Mouse (Mus musculus): ENCODE measurements around the gene Gfra1. TPM values are rescaled to one million over a fixed set of nuclear protein-coding genes. Genes with fewer than 3 reads are reported as not detected.
A peak's percentile ranks its signal among the peaks of the same experiment; 100 is the strongest.

Gfra1 gene
- polyA plus RNA-seq, 1 experiment from 2014 or later: 56.4 TPM

- Histone ChIP-seq H3K4me1 (replicated peaks; ENCODE audit: insufficient read depth, low read length) (no peaks in the 10 kb centered on the region), H3K9ac (ENCODE audit: low read depth, low read length) (no peak overlapping the region), H3K27ac (no peak overlapping the region), H3K27me3 (ENCODE audit: insufficient read depth, low read length) (no peaks in the 10 kb centered on the region), H3K36me3 (ENCODE audit: insufficient read depth, low read length) (no peaks in the 10 kb centered on the region), H3K4me3 (replicated peaks; ENCODE audit: low read depth, low read length) (no peak overlapping the region), H3K4me2 (ENCODE audit: low read length) (no peak overlapping the region), H3K9me3 (replicated peaks; ENCODE audit: low read length) (no peaks in the 10 kb centered on the region)
- no peak for TF ChIP-seq CTCF (IDR thresholded peaks at IDR 0.05; ENCODE audit: low read depth)
- 94% methylated on average over 4 of the region's 4 CpGs for WGBS
- ATAC-seq (replicated peaks; ENCODE audit: low FRiP score, low read depth) (no peak), DNase-seq (ENCODE audit: low spot score) (no peak)
Measured at GRCm38 (mm10) chr19:58268476-58268875, 187.2 kb downstream of the Gfra1 start.

GRCm38 (mm10) chr19:58266600-58266999 is 189.1 kb downstream of the Gfra1 start:
- Histone ChIP-seq H3K9ac (ENCODE audit: low read depth, low read length) (no peak overlapping the region), H3K27ac (no peak overlapping the region), H3K4me1 (replicated peaks; ENCODE audit: insufficient read depth, low read length) (no peaks in the 10 kb centered on the region), H3K9me3 (replicated peaks; ENCODE audit: low read length) (no peaks in the 10 kb centered on the region), H3K4me2 (ENCODE audit: low read length) (no peak overlapping the region), H3K27me3 (ENCODE audit: insufficient read depth, low read length) (no peaks in the 10 kb centered on the region), H3K4me3 (replicated peaks; ENCODE audit: low read depth, low read length) (no peak overlapping the region), H3K36me3 (ENCODE audit: insufficient read depth, low read length) (no peaks in the 10 kb centered on the region)
- WGBS: 34% methylated on average over 7 of the region's 7 CpGs
- DNase-seq (ENCODE audit: low spot score): no peak
- TF ChIP-seq CTCF (IDR thresholded peaks at IDR 0.05; ENCODE audit: low read depth): no peak
- ATAC-seq (replicated peaks; ENCODE audit: low FRiP score, low read depth): no peak

GRCm38 (mm10) chr19:58260934-58261333 is 194.8 kb downstream of the Gfra1 start:
- H3K9ac ChIP-seq (ENCODE audit: low read depth, low read length): no peak overlapping the region
- H3K4me2 ChIP-seq (ENCODE audit: low read length): no peak overlapping the region
- WGBS: 81% methylated on average over 8 of the region's 8 CpGs
- no peak overlapping the region for H3K27ac ChIP-seq
- no peaks in the 10 kb centered on the region for H3K36me3 ChIP-seq (ENCODE audit: insufficient read depth, low read length)
- DNase-seq (ENCODE audit: low spot score) (no peak), ATAC-seq (replicated peaks; ENCODE audit: low FRiP score, low read depth) (no peak)
- H3K4me1 ChIP-seq (replicated peaks; ENCODE audit: insufficient read depth, low read length): no peaks in the 10 kb centered on the region
- H3K27me3 ChIP-seq (ENCODE audit: insufficient read depth, low read length): no peaks in the 10 kb centered on the region
- no peak for TF ChIP-seq CTCF (IDR thresholded peaks at IDR 0.05; ENCODE audit: low read depth)
- H3K9me3 ChIP-seq (replicated peaks; ENCODE audit: low read length): no peaks in the 10 kb centered on the region
- H3K4me3 ChIP-seq (replicated peaks; ENCODE audit: low read depth, low read length): no peak overlapping the region

GRCm38 (mm10) chr19:58259250-58259649 is 196.5 kb downstream of the Gfra1 start:
- Histone ChIP-seq H3K4me3 (replicated peaks; ENCODE audit: low read depth, low read length) (no peak overlapping the region), H3K36me3 (ENCODE audit: insufficient read depth, low read length) (no peaks in the 10 kb centered on the region), H3K9ac (ENCODE audit: low read depth, low read length) (no peak overlapping the region), H3K27ac (no peak overlapping the region), H3K4me1 (replicated peaks; ENCODE audit: insufficient read depth, low read length) (no peaks in the 10 kb centered on the region), H3K9me3 (replicated peaks; ENCODE audit: low read length) (no peaks in the 10 kb centered on the region), H3K4me2 (ENCODE audit: low read length) (no peak overlapping the region), H3K27me3 (ENCODE audit: insufficient read depth, low read length) (no peaks in the 10 kb centered on the region)
- whole genome bisulfite sequencing: 86% methylated on average over 2 of the region's 2 CpGs
- peak; percentile 12 for DNase-seq (ENCODE audit: low spot score)
- ATAC-seq (replicated peaks; ENCODE audit: low FRiP score, low read depth): no peak
- no peak for TF ChIP-seq CTCF (IDR thresholded peaks at IDR 0.05; ENCODE audit: low read depth)

GRCm38 (mm10) chr19:58256485-58256884 is 199.2 kb downstream of the Gfra1 start:
- ATAC-seq (replicated peaks; ENCODE audit: low FRiP score, low read depth) (no peak), DNase-seq (ENCODE audit: low spot score) (no peak)
- H3K27me3 ChIP-seq (ENCODE audit: insufficient read depth, low read length): no peaks in the 10 kb centered on the region
- H3K4me2 ChIP-seq (ENCODE audit: low read length): no peak overlapping the region
- no peaks in the 10 kb centered on the region for H3K4me1 ChIP-seq (replicated peaks; ENCODE audit: insufficient read depth, low read length)
- H3K9me3 ChIP-seq (replicated peaks; ENCODE audit: low read length): no peaks in the 10 kb centered on the region
- no peak overlapping the region for H3K9ac ChIP-seq (ENCODE audit: low read depth, low read length)
- TF ChIP-seq CTCF (IDR thresholded peaks at IDR 0.05; ENCODE audit: low read depth): no peak
- no peak overlapping the region for H3K4me3 ChIP-seq (replicated peaks; ENCODE audit: low read depth, low read length)
- no peak overlapping the region for H3K27ac ChIP-seq
- WGBS: 96% methylated on average over 3 of the region's 3 CpGs
- no peaks in the 10 kb centered on the region for H3K36me3 ChIP-seq (ENCODE audit: insufficient read depth, low read length)

GRCm38 (mm10) chr19:58255394-58255793 is 200.3 kb downstream of the Gfra1 start:
- Histone ChIP-seq H3K36me3 (ENCODE audit: insufficient read depth, low read length) (no peaks in the 10 kb centered on the region), H3K4me1 (replicated peaks; ENCODE audit: insufficient read depth, low read length) (no peaks in the 10 kb centered on the region), H3K9me3 (replicated peaks; ENCODE audit: low read length) (no peaks in the 10 kb centered on the region), H3K4me2 (ENCODE audit: low read length) (no peak overlapping the region), H3K27me3 (ENCODE audit: insufficient read depth, low read length) (no peaks in the 10 kb centered on the region), H3K4me3 (replicated peaks; ENCODE audit: low read depth, low read length) (no peak overlapping the region), H3K27ac (no peak overlapping the region), H3K9ac (ENCODE audit: low read depth, low read length) (no peak overlapping the region)
- ATAC-seq (replicated peaks; ENCODE audit: low FRiP score, low read depth) (no peak), DNase-seq (ENCODE audit: low spot score) (no peak)
- no peak for TF ChIP-seq CTCF (IDR thresholded peaks at IDR 0.05; ENCODE audit: low read depth)
- 77% methylated on average over 7 of the region's 7 CpGs for WGBS

GRCm38 (mm10) chr19:58254172-58254571 is 201.5 kb downstream of the Gfra1 start:
- H3K27ac ChIP-seq: no peak overlapping the region
- no peaks in the 10 kb centered on the region for H3K36me3 ChIP-seq (ENCODE audit: insufficient read depth, low read length)
- ATAC-seq (replicated peaks; ENCODE audit: low FRiP score, low read depth) (no peak), DNase-seq (ENCODE audit: low spot score) (no peak)
- no peaks in the 10 kb centered on the region for H3K4me1 ChIP-seq (replicated peaks; ENCODE audit: insufficient read depth, low read length)
- no peaks in the 10 kb centered on the region for H3K27me3 ChIP-seq (ENCODE audit: insufficient read depth, low read length)
- no peak overlapping the region for H3K4me3 ChIP-seq (replicated peaks; ENCODE audit: low read depth, low read length)
- 74% methylated on average over 3 of the region's 3 CpGs for WGBS
- no peak overlapping the region for H3K9ac ChIP-seq (ENCODE audit: low read depth, low read length)
- no peak overlapping the region for H3K4me2 ChIP-seq (ENCODE audit: low read length)
- H3K9me3 ChIP-seq (replicated peaks; ENCODE audit: low read length): no peaks in the 10 kb centered on the region
- TF ChIP-seq CTCF (IDR thresholded peaks at IDR 0.05; ENCODE audit: low read depth): no peak
